Mouse (Mus musculus) spleen, adult 2 months (tissue): ENCODE results near the gene Psenen.

Experiments used
- CTCF ChIP-seq: fragments of 200-500 bp; IDR thresholded peaks from 2 replicates; pipeline ENCODE4 v1.5.1; 2011; ENCODE audit warnings: mild to moderate bottlenecking, inconsistent platforms; ENCODE audit not compliant: insufficient read depth, insufficient read length, insufficient replicate concordance; ENCODE audit errors: extremely low read depth
- POLR2A ChIP-seq: fragments of 200-500 bp; IDR thresholded peaks from 2 replicates; pipeline ENCODE4 v1.6.1; 2011; ENCODE audit warnings: low read depth, low read length, inconsistent platforms

GRCm38 (mm10) chr7:30588676-30589434 is 25.4 kb upstream of the Psenen start, which contains the start of gene Kmt2b:
- no peak; the same call in 1 of the 2 replicates for TF ChIP-seq POLR2A
- no peak for TF ChIP-seq CTCF
